Mouse (Mus musculus): ENCODE measurements around the gene Faf2. TPM values are rescaled to one million over a fixed set of nuclear protein-coding genes. Genes with fewer than 3 reads are reported as not detected.

Faf2 gene
- polyA plus RNA-seq, 1 experiment: 13.3 TPM

GRCm38 (mm10) chr13:54693558-54694347 is 72.2 kb downstream of the Faf2 start, which contains the start of gene Rnf44:
Gene Rnf44 (minus strand): TSS chr13:54693907.
- Histone ChIP-seq H3K36me3 (ENCODE audit: control insufficient read depth, insufficient read depth, low read length) (no peaks in the 10 kb centered on the region), H3K27me3 (ENCODE audit: control insufficient read depth, insufficient read depth, low read length) (no peaks in the 10 kb centered on the region), H3K4me1 (ENCODE audit: control insufficient read depth, insufficient read depth, insufficient read length) (peaks cover 20% of the 10 kb centered on the region), H3K4me3 (ENCODE audit: extremely low read depth, insufficient read depth, insufficient read length) (peak within 1 kb of the TSS; percentile 75), H3K27ac (ENCODE audit: insufficient read depth, low read length) (peak within 1 kb of the TSS; percentile 98)
- peak; percentile 98 to 99 for DNase-seq (ENCODE audit: low read depth in 1 of 2, low spot score in 2 of 2)
- WGBS: 1% methylated on average over 86 of the region's 92 CpGs
- TF ChIP-seq POLR2A (IDR thresholded peaks at IDR 0.05; ENCODE audit: low read depth, low read length): peak; percentile 45
- no peak for TF ChIP-seq CTCF (IDR thresholded peaks at IDR 0.05; ENCODE audit: extremely low read depth, insufficient read depth, insufficient read length, insufficient replicate concordance)

GRCm38 (mm10) chr13:54694348-54695060 is 72.9 kb downstream of the Faf2 start:
- Histone ChIP-seq H3K27ac (ENCODE audit: insufficient read depth, low read length) (peak overlapping the region; percentile 98), H3K36me3 (ENCODE audit: control insufficient read depth, insufficient read depth, low read length) (no peaks in the 10 kb centered on the region), H3K27me3 (ENCODE audit: control insufficient read depth, insufficient read depth, low read length) (no peaks in the 10 kb centered on the region), H3K4me3 (ENCODE audit: extremely low read depth, insufficient read depth, insufficient read length) (peak overlapping the region; percentile 75), H3K4me1 (ENCODE audit: control insufficient read depth, insufficient read depth, insufficient read length) (peaks cover 20% of the 10 kb centered on the region)
- peak in 1 of 2 experiments; percentile 86 for DNase-seq (ENCODE audit: low read depth in 1 of 2, low spot score in 2 of 2)
- WGBS: 13% methylated on average over 26 of the region's 26 CpGs
- TF ChIP-seq POLR2A (IDR thresholded peaks at IDR 0.05; ENCODE audit: low read depth, low read length) (peak; percentile 30; the same call in 1 of the 2 replicates), CTCF (IDR thresholded peaks at IDR 0.05; ENCODE audit: extremely low read depth, insufficient read depth, insufficient read length, insufficient replicate concordance) (no peak)

DNA sequence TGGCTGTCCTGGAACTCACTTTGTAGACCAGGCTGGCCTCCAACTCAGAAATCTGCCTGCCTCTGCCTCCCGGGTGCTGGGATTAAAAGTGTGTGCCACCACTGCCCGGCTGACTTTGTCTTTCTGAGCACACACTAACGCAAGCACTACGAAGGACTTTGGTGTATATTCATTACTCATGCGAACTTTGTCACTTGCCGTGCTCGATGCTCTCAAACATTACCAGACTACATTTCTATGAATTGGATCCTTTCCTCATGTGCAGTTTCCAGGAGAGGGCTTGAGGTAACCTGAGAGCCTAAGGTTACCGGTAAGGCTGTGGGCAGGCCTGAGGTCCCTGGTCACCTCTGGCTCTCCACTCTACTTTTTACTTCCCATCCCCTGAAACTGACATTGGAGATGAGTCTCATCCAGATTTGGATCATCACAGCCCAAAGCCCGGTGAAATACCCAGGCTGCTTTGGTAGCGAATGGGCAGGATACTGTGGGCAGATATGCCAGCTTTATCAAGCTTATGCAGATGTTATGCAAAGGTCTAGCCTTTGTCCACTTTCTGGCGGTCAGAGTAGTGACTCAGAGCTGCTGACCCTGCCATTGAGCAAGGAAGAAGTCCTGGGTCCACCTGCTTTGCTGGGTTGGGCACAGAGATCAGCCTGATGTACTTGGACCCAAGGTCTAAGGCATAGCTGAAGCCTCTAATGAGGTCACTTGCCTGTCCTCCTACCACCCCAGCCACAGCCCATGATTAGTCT is 74.1 kb downstream of the Faf2 start:
- Histone ChIP-seq H3K4me1 (ENCODE audit: control insufficient read depth, insufficient read depth, insufficient read length) (peaks cover 15% of the 10 kb centered on the region), H3K27ac (ENCODE audit: insufficient read depth, low read length) (no peak overlapping the region), H3K4me3 (ENCODE audit: extremely low read depth, insufficient read depth, insufficient read length) (no peak overlapping the region), H3K36me3 (ENCODE audit: control insufficient read depth, insufficient read depth, low read length) (no peaks in the 10 kb centered on the region), H3K27me3 (ENCODE audit: control insufficient read depth, insufficient read depth, low read length) (no peaks in the 10 kb centered on the region)
- WGBS: 90% methylated on average over 11 of the region's 11 CpGs
- TF ChIP-seq POLR2A (IDR thresholded peaks at IDR 0.05; ENCODE audit: low read depth, low read length) (no peak), CTCF (IDR thresholded peaks at IDR 0.05; ENCODE audit: extremely low read depth, insufficient read depth, insufficient read length, insufficient replicate concordance) (no peak)
- no peak for DNase-seq (ENCODE audit: low read depth in 1 of 2, low spot score in 2 of 2)

DNA sequence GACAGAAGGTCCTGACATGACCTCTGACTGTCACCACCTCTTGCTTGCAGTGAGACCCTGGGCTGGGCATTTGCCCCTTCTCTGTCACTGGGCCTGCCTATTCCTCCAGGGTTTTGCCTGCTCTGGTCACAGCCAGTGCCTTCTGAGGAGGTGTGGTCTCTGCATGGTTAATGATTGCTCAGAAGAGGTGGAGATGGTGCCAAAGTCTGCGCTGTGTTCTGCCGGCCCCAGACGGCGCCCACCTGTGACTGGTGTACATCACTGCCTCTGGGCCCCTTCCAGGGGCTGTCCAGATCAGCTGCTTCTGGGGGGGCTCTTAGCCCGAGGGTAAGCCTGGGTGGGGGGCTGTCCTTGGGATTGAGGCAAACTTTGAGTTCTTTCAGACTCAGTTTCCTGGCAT is 79.7 kb downstream of the Faf2 start, which contains the start of gene Cdhr2:
Gene Cdhr2, plus strand, starts transcription at position 219 of the 400 bp plus-strand sequence.
- H3K4me3 ChIP-seq (ENCODE audit: extremely low read depth, insufficient read depth, insufficient read length): no peak within 1 kb of the TSS
- 83% methylated on average over 5 of the region's 5 CpGs for WGBS
- DNase-seq (ENCODE audit: low read depth in 1 of 2, low spot score in 2 of 2): no peak

GRCm38 (mm10) chr13:54702507-54702906 is 80.9 kb downstream of the Faf2 start:
- Histone ChIP-seq H3K4me3 (ENCODE audit: extremely low read depth, insufficient read depth, insufficient read length) (no peak overlapping the region), H3K36me3 (ENCODE audit: control insufficient read depth, insufficient read depth, low read length) (no peaks in the 10 kb centered on the region), H3K4me1 (ENCODE audit: control insufficient read depth, insufficient read depth, insufficient read length) (peaks cover 14% of the 10 kb centered on the region; the same call in 1 of the 2 replicates), H3K27me3 (ENCODE audit: control insufficient read depth, insufficient read depth, low read length) (no peaks in the 10 kb centered on the region), H3K27ac (ENCODE audit: insufficient read depth, low read length) (peak overlapping the region; percentile 46; the same call in 1 of the 2 replicates)
- 26% methylated on average over 7 of the region's 7 CpGs for WGBS
- no peak for DNase-seq (ENCODE audit: low read depth in 1 of 2, low spot score in 2 of 2)
- TF ChIP-seq POLR2A (IDR thresholded peaks at IDR 0.05; ENCODE audit: low read depth, low read length) (no peak), CTCF (IDR thresholded peaks at IDR 0.05; ENCODE audit: extremely low read depth, insufficient read depth, insufficient read length, insufficient replicate concordance) (no peak)

More for the DNA sequence above, 79.7 kb downstream of the Faf2 start, which contains the start of gene Cdhr2:
- H3K27me3 ChIP-seq (ENCODE audit: control insufficient read depth, insufficient read depth, low read length): no peaks in the 10 kb centered on the region
- H3K4me1 ChIP-seq (ENCODE audit: control insufficient read depth, insufficient read depth, insufficient read length): peaks cover 14% of the 10 kb centered on the region; the same call in 1 of the 2 replicates
- TF ChIP-seq CTCF (IDR thresholded peaks at IDR 0.05; ENCODE audit: extremely low read depth, insufficient read depth, insufficient read length, insufficient replicate concordance) (no peak), POLR2A (IDR thresholded peaks at IDR 0.05; ENCODE audit: low read depth, low read length) (no peak)
- H3K27ac ChIP-seq (ENCODE audit: insufficient read depth, low read length): peak within 1 kb of the TSS; percentile 46; the same call in 1 of the 2 replicates
- H3K36me3 ChIP-seq (ENCODE audit: control insufficient read depth, insufficient read depth, low read length): no peaks in the 10 kb centered on the region

GRCm38 (mm10) chr13:54704890-54705289 is 83.3 kb downstream of the Faf2 start:
- DNase-seq (ENCODE audit: low read depth in 1 of 2, low spot score in 2 of 2): no peak
- no peak for TF ChIP-seq CTCF (IDR thresholded peaks at IDR 0.05; ENCODE audit: extremely low read depth, insufficient read depth, insufficient read length, insufficient replicate concordance)
- TF ChIP-seq POLR2A (IDR thresholded peaks at IDR 0.05; ENCODE audit: low read depth, low read length): no peak
- Histone ChIP-seq H3K27ac (ENCODE audit: insufficient read depth, low read length) (no peak overlapping the region), H3K27me3 (ENCODE audit: control insufficient read depth, insufficient read depth, low read length) (no peaks in the 10 kb centered on the region), H3K36me3 (ENCODE audit: control insufficient read depth, insufficient read depth, low read length) (no peaks in the 10 kb centered on the region), H3K4me3 (ENCODE audit: extremely low read depth, insufficient read depth, insufficient read length) (no peak overlapping the region), H3K4me1 (ENCODE audit: control insufficient read depth, insufficient read depth, insufficient read length) (peaks cover 14% of the 10 kb centered on the region; the same call in 1 of the 2 replicates)
- WGBS: 60% methylated on average over 6 of the region's 6 CpGs
